Mouse (Mus musculus): ENCODE measurements around the gene Itpkb. TPM values are rescaled to one million over a fixed set of nuclear protein-coding genes. Genes with fewer than 3 reads are reported as not detected.

The Itpkb gene
- total and polyA plus RNA-seq, 3 experiments: 4.2 to 14.4 (median 10.6) TPM

DNA sequence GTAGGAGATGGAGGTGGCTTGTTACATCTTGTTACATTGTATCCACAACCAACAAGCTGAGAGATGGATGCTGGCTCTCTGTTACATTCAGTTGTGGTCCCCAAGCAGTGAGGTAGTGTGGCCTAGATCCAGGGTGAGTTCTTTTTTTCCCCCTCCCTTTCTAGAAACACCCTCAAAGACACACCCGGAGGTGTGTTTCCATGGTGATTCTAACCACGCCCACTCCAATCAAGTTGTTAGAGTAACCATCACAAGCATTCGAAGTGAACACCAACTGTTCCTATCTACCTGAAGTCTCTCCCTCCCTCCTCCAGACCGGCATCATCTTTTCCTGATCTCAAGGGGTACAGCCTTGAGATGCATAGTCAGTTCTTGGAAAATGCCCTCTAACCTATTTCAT is 21.4 kb upstream of the Itpkb start:
- H3K4me2 ChIP-seq (ENCODE audit: insufficient read depth, low read depth, poor library complexity, severe bottlenecking): no peak overlapping the region
- peaks cover 3% of the 10 kb centered on the region for H3K27me3 ChIP-seq (replicated peaks)
- DNase-seq (ENCODE audit: extremely low read depth): no peak
- no peak overlapping the region for H3K9ac ChIP-seq (ENCODE audit: insufficient read depth, low read depth)
- H3K36me3 ChIP-seq (replicated peaks in 1 of 2; ENCODE audit: control insufficient read depth in 1 of 2, insufficient read depth in 1 of 2, low read length in 1 of 2): no peaks in the 10 kb centered on the region
- dilution Hi-C loops (cut with MboI; ENCODE audit: extremely low pct_ligation_motif_present, extremely low pct_unique_long_range_greater_than_20kb, low sequenced_read_pairs): no loop called here
- no peaks in the 10 kb centered on the region for H3K79me2 ChIP-seq (replicated peaks; ENCODE audit: control insufficient read depth, extremely low read depth, insufficient read depth, poor library complexity, severe bottlenecking)
- H3K4me1 ChIP-seq (ENCODE audit: control insufficient read depth in 1 of 2, insufficient read depth in 2 of 2): peaks cover 8 to 20% of the 10 kb centered on the region in 2 experiments; a peak in 3 of 4 replicates
- H3K4me3 ChIP-seq (replicated peaks in 1 of 3; ENCODE audit: low read depth in 2 of 3, low read length in 2 of 3, poor library complexity in 1 of 3): no peak overlapping the region
- in situ Hi-C loops (cut with MboI; ENCODE audit: low pct_ligation_motif_present, low pct_unique_long_range_greater_than_20kb, low sequenced_read_pairs): no loop called here
- TF ChIP-seq ZMIZ1 (IDR thresholded peaks at IDR 0.05; ENCODE audit: low read depth, low read length): no peak
- TF ChIP-seq MEF2A (IDR thresholded peaks at IDR 0.05; ENCODE audit: borderline replicate concordance, low read depth, low read length): no peak
- TF ChIP-seq POLR2A (IDR thresholded peaks at IDR 0.05; ENCODE audit: low read depth, low read length): no peak
- no peak for TF ChIP-seq MAX (IDR thresholded peaks at IDR 0.05; ENCODE audit: low read length)
- TF ChIP-seq E2F4 (IDR thresholded peaks at IDR 0.05; ENCODE audit: insufficient replicate concordance, low read depth, low read length): no peak
- TF ChIP-seq EP300 (IDR thresholded peaks at IDR 0.05; ENCODE audit: low read length): no peak
- TF ChIP-seq RCOR1 (conservative IDR thresholded peaks at IDR 0.05; ENCODE audit: low read depth, low read length): no peak
- TF ChIP-seq ZNF384 (IDR thresholded peaks at IDR 0.05; ENCODE audit: low read depth, low read length): no peak
- no peak for TF ChIP-seq NRF1 (IDR thresholded peaks at IDR 0.05; ENCODE audit: low read depth, low read length)
- no peak for TF ChIP-seq CHD1 (IDR thresholded peaks at IDR 0.05; ENCODE audit: low read depth, low read length)
- TF ChIP-seq POLR2AphosphoS2 (IDR thresholded peaks at IDR 0.05; ENCODE audit: low read depth, low read length): no peak
- no peak for TF ChIP-seq NELFE (IDR thresholded peaks at IDR 0.05; ENCODE audit: low read depth, low read length)
- no peak for TF ChIP-seq USF2 (conservative IDR thresholded peaks at IDR 0.05; ENCODE audit: low read depth, low read length)
- TF ChIP-seq TCF12 (IDR thresholded peaks at IDR 0.05; ENCODE audit: low read depth, low read length): no peak
- no peak for TF ChIP-seq MXI1 (IDR thresholded peaks at IDR 0.05; ENCODE audit: low read depth, low read length)
- TF ChIP-seq SMC3 (IDR thresholded peaks at IDR 0.05; ENCODE audit: low read depth, low read length): no peak
- H3K27ac ChIP-seq (ENCODE audit: insufficient read depth, low read depth): no peak overlapping the region
- H3K9me3 ChIP-seq (replicated peaks; ENCODE audit: low read length): no peaks in the 10 kb centered on the region

DNA sequence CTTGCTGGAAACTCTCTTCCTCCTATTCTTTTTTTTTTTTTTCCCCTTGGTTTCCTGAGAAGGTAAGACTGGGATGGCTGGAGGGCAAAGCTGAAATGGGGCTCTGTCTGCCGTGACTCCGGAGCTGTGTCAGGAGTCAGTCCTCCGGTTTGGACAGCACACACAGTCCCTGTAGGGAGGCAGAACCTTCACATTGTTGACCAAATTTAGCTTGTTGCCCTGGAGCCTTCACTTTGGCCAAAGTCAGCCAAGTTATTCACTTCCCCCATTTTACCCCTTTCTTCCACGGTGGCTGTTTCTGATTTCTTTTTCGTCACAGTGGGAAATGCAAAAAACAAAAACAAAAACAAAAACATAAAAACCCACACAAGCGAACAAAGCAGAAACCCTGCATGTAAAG is 18.0 kb upstream of the Itpkb start:
- peaks cover 8 to 30% of the 10 kb centered on the region in 2 experiments; a peak in 3 of 4 replicates for H3K4me1 ChIP-seq (ENCODE audit: control insufficient read depth in 1 of 2, insufficient read depth in 2 of 2)
- dilution Hi-C loops (cut with MboI; ENCODE audit: extremely low pct_ligation_motif_present, extremely low pct_unique_long_range_greater_than_20kb, low sequenced_read_pairs) (no loop called here), in situ Hi-C loops (cut with MboI; ENCODE audit: low pct_ligation_motif_present, low pct_unique_long_range_greater_than_20kb, low sequenced_read_pairs) (no loop called here)
- no peaks in the 10 kb centered on the region for H3K36me3 ChIP-seq (replicated peaks in 1 of 2; ENCODE audit: control insufficient read depth in 1 of 2, insufficient read depth in 1 of 2, low read length in 1 of 2)
- no peaks in the 10 kb centered on the region for H3K79me2 ChIP-seq (replicated peaks; ENCODE audit: control insufficient read depth, extremely low read depth, insufficient read depth, poor library complexity, severe bottlenecking)
- H3K4me2 ChIP-seq (ENCODE audit: insufficient read depth, low read depth, poor library complexity, severe bottlenecking): no peak overlapping the region
- no peak for DNase-seq (ENCODE audit: extremely low read depth)
- peaks cover 1% of the 10 kb centered on the region for H3K27me3 ChIP-seq (replicated peaks)
- TF ChIP-seq JUND (conservative IDR thresholded peaks at IDR 0.05; ENCODE audit: low read depth, low read length): no peak
- no peak for TF ChIP-seq ELF1 (IDR thresholded peaks at IDR 0.05; ENCODE audit: low read depth, low read length)
- no peak for TF ChIP-seq HCFC1 (IDR thresholded peaks at IDR 0.05; ENCODE audit: low read depth, low read length)
- TF ChIP-seq MXI1 (IDR thresholded peaks at IDR 0.05; ENCODE audit: low read depth, low read length): no peak
- no peak for TF ChIP-seq MAFK (IDR thresholded peaks at IDR 0.05; ENCODE audit: insufficient replicate concordance, low read length)
- no peak for TF ChIP-seq NELFE (IDR thresholded peaks at IDR 0.05; ENCODE audit: low read depth, low read length)
- no peak for TF ChIP-seq UBTF (IDR thresholded peaks at IDR 0.05; ENCODE audit: low read depth, low read length)
- TF ChIP-seq TCF12 (IDR thresholded peaks at IDR 0.05; ENCODE audit: low read depth, low read length): no peak
- TF ChIP-seq MYC (IDR thresholded peaks at IDR 0.05; ENCODE audit: low read depth, low read length): no peak
- no peak for TF ChIP-seq KAT2A (IDR thresholded peaks at IDR 0.05; ENCODE audit: insufficient replicate concordance, low read length)
- TF ChIP-seq GABPA (IDR thresholded peaks at IDR 0.05; ENCODE audit: insufficient replicate concordance, low read depth, low read length): no peak
- no peak for TF ChIP-seq NRF1 (IDR thresholded peaks at IDR 0.05; ENCODE audit: low read depth, low read length)
- TF ChIP-seq ZNF384 (IDR thresholded peaks at IDR 0.05; ENCODE audit: low read depth, low read length): no peak
- TF ChIP-seq SIN3A (IDR thresholded peaks at IDR 0.05; ENCODE audit: low read length): no peak
- TF ChIP-seq TBP (conservative IDR thresholded peaks at IDR 0.05; ENCODE audit: low read depth, low read length): no peak
- H3K4me3 ChIP-seq (replicated peaks in 1 of 3; ENCODE audit: low read depth in 2 of 3, low read length in 2 of 3, poor library complexity in 1 of 3): no peak overlapping the region
- no peak overlapping the region for H3K27ac ChIP-seq (ENCODE audit: insufficient read depth, low read depth)
- no peak overlapping the region for H3K9ac ChIP-seq (ENCODE audit: insufficient read depth, low read depth)
- no peaks in the 10 kb centered on the region for H3K9me3 ChIP-seq (replicated peaks; ENCODE audit: low read length)

Data from CH12.LX (cell line).